8 mouse cellular contexts compared by ENCODE assay signal in genomic region chr7:109169505-109170440, GRCm38 (mm10). TPM values are rescaled to one million over a fixed set of nuclear protein-coding genes. Genes with fewer than 3 reads are reported as not detected.
DNase-seq lines count a peak whose midpoint lies in the region; ATAC-seq lines count a peak whose summit lies in the region.

No protein-coding gene starts in this region.

- WGBS in midbrain, embryonic 16.5 days = under 1% methylated on average over 72 of the region's 72 CpGs

- peak overlapping the region; percentile 82 for H3K4me2 ChIP-seq in midbrain, embryonic 16.5 days (ENCODE audit: low read length)

- peak overlapping the region; percentile 91 for H3K9ac ChIP-seq in midbrain, embryonic 16.5 days (ENCODE audit: low read depth, low read length)

- peak; percentile 36 to 75 for DNase-seq in adrenal gland, adult (ENCODE audit: inconsistent age in 2 of 2, low spot score in 1 of 2)
- no peak for DNase-seq in adrenal gland, postnatal 4 days (ENCODE audit: low spot score in 2 of 2)
- peak; percentile 34 for DNase-seq in urinary bladder, adult 2 months (ENCODE audit: low spot score)
- DNase-seq in urinary bladder, postnatal 10 days (ENCODE audit: low spot score) = no peak
- DNase-seq in kidney, postnatal 14 days = peak; percentile 16
- DNase-seq in layer of hippocampus, postnatal 25 days (ENCODE audit: extremely low spot score in 1 of 2, low spot score in 1 of 2) = no peak

- no peaks in the 10 kb centered on the region for H3K9me3 ChIP-seq in midbrain, embryonic 16.5 days (replicated peaks; ENCODE audit: control insufficient read depth, low read length, poor library complexity, severe bottlenecking)

- peak overlapping the region; percentile 92 for H3K27ac ChIP-seq in midbrain, embryonic 16.5 days (ENCODE audit: low read length)

- H3K4me3 ChIP-seq in midbrain, embryonic 16.5 days (ENCODE audit: low read depth, low read length) = peak overlapping the region; percentile 56

- H3K27me3 ChIP-seq in midbrain, embryonic 16.5 days (ENCODE audit: control insufficient read depth, insufficient read depth, low read depth, low read length) = no peaks in the 10 kb centered on the region

- peaks cover 42% of the 10 kb centered on the region for H3K4me1 ChIP-seq in midbrain, embryonic 16.5 days (ENCODE audit: control insufficient read depth, insufficient read depth, low read length)

- no peaks in the 10 kb centered on the region for H3K36me3 ChIP-seq in midbrain, embryonic 16.5 days (ENCODE audit: control insufficient read depth, insufficient read depth, low read length)

- 0 out of 2 replicates have a peak, but pooled peaks have one; percentile 10 for ATAC-seq in granulocyte monocyte progenitor cell, adult 5-6 weeks (replicated peaks; ENCODE audit: poor library complexity, severe bottlenecking)
- peak; percentile 36 for ATAC-seq in midbrain, embryonic 16.5 days

RNA-seq across cellular contexts. Expression of gene Lmo1, which starts 5.2 kb away (rescaled TPM):
- total RNA-seq in adrenal gland, postnatal 4 days (2021) = 10 to 100 TPM; 10.0 to 11.1 TPM
- 155 and 164 TPM in 2 replicates for polyA plus RNA-seq in urinary bladder, adult 2 months (2012; rRNA removed)
- total RNA-seq in granulocyte monocyte progenitor cell, adult 5-6 weeks (2014; fragmentation: Nextera tagmentation) = 23.7 and 33.5 TPM in 2 replicates
- total RNA-seq in granulocyte monocyte progenitor cell, adult 5-6 weeks (2017) = 7.1 and 9.4 TPM in 2 replicates
- polyA plus RNA-seq in midbrain, embryonic 16.5 days (2015; fragmentation: Nextera tagmentation; extraction: Ambion mirVana) = 101 and 126 TPM in 2 replicates
- 10 to 100 TPM; 63.2 to 72.8 TPM for total RNA-seq in layer of hippocampus, postnatal 25 days (2021)

Comparison
In these comparisons a context has a peak if more than half of its experiments do, and no peak if none do; other contexts are left out.
1. DNase-seq: peak in adrenal gland, adult (2 of 2), urinary bladder, adult 2 months (single experiment) and kidney, postnatal 14 days (single experiment); none in adrenal gland, postnatal 4 days (0 of 2), urinary bladder, postnatal 10 days (single experiment) and layer of hippocampus, postnatal 25 days (0 of 2).